Mouse (Mus musculus) hindbrain, embryonic 16.5 days (tissue): ENCODE measurements around the gene F830045P16Rik. TPM values are rescaled to one million over a fixed set of nuclear protein-coding genes. Genes with fewer than 3 reads are reported as not detected.

Source experiments
- ATAC-seq: fragments of 200-750 bp; cut with Nextera tagmentation; 2 replicates; pipeline ENCODE4 v1.8.0; 2017; ENCODE audit warnings: moderate TSS enrichment, moderate library complexity
- H3K27ac ChIP-seq: fragments of 300-500 bp; sonication (generic); 2 replicates; pipeline ENCODE4 v1.5.1; 2014; ENCODE audit warnings: low read depth, mild to moderate bottlenecking, control low read depth, low read length, moderate library complexity
- H3K27me3 ChIP-seq: fragments of 300-500 bp; sonication (generic); replicated peaks from 2 replicates; pipeline ENCODE4 v1.6.1; 2014; ENCODE audit warnings: low read length; ENCODE audit not compliant: control insufficient read depth, insufficient read depth
- H3K36me3 ChIP-seq: fragments of 300-500 bp; sonication (generic); 2 replicates; pipeline ENCODE4 v1.6.1; 2014; ENCODE audit warnings: mild to moderate bottlenecking, low read length, moderate library complexity, mixed read lengths; ENCODE audit not compliant: control insufficient read depth, insufficient read depth
- H3K4me1 ChIP-seq: fragments of 300-500 bp; sonication (generic); 2 replicates; pipeline ENCODE4 v1.6.1; 2014; ENCODE audit warnings: low read depth, low read length; ENCODE audit not compliant: control insufficient read depth, insufficient read depth
- H3K4me2 ChIP-seq: fragments of 300-500 bp; sonication (generic); 2 replicates; pipeline ENCODE4 v1.6.1; 2014; ENCODE audit warnings: mild to moderate bottlenecking, low read length, control low read depth, moderate library complexity
- H3K4me3 ChIP-seq: fragments of 300-500 bp; sonication (generic); 2 replicates; pipeline ENCODE4 v1.5.1; 2014; ENCODE audit warnings: mild to moderate bottlenecking, low read length, control low read depth, moderate library complexity
- H3K9ac ChIP-seq: fragments of 300-500 bp; sonication (generic); 2 replicates; pipeline ENCODE4 v1.6.1; 2014; ENCODE audit warnings: low read depth, mild to moderate bottlenecking, control low read depth, low read length, moderate library complexity
- H3K9me3 ChIP-seq: fragments of 300-500 bp; sonication (generic); 2 replicates; pipeline ENCODE4 v1.6.1; 2014; ENCODE audit warnings: mild to moderate bottlenecking, low read length, moderate library complexity; ENCODE audit not compliant: control insufficient read depth
- WGBS: fragments of 180-500 bp; shearing (Covaris S2); extraction: QIAGEN DNeasy Blood & Tissue Kit; methylation state at CpG from one replicate; pipeline ENCODE4 v1.1.7; 2014; 5-methylcytosine and 5-hydroxymethylcytosine counted together
- polyA plus RNA-seq: library from polyadenylated mRNA; unstranded; fragments of >200 nt; fragmentation: Nextera tagmentation; extraction: Ambion mirVana; gene quantifications from 2 replicates; pipeline ENCODE4 v1.2.1, GENCODE M21; 2015

F830045P16Rik gene
- polyA plus RNA-seq, 1 experiment from 2014 or later: not detected

GRCm38 (mm10) chr2:129536926-129537325 lies 524 bp upstream of the F830045P16Rik start:
- peaks cover 8% of the 10 kb centered on the region; the same call in 1 of the 2 replicates for H3K4me1 ChIP-seq
- no peaks in the 10 kb centered on the region; the same call in 1 of the 2 replicates for H3K27me3 ChIP-seq
- H3K4me2 ChIP-seq: no peak overlapping the region
- WGBS: 17% methylated on average over 1 of the region's 1 CpGs
- H3K4me3 ChIP-seq: no peak overlapping the region
- no peak for ATAC-seq
- no peaks in the 10 kb centered on the region for H3K9me3 ChIP-seq
- no peaks in the 10 kb centered on the region for H3K36me3 ChIP-seq
- H3K27ac ChIP-seq: no peak overlapping the region
- no peak overlapping the region for H3K9ac ChIP-seq

- no peaks in the 10 kb centered on the region for H3K36me3 ChIP-seq
- H3K4me2 ChIP-seq: no peak overlapping the region
- 41% methylated on average over 5 of the region's 5 CpGs for WGBS
- no peak overlapping the region for H3K9ac ChIP-seq
- H3K9me3 ChIP-seq: no peaks in the 10 kb centered on the region
- peaks cover 7% of the 10 kb centered on the region; the same call in 1 of the 2 replicates for H3K4me1 ChIP-seq
- ATAC-seq: no peak
- H3K4me3 ChIP-seq: no peak overlapping the region
- no peaks in the 10 kb centered on the region; the same call in 1 of the 2 replicates for H3K27me3 ChIP-seq
- no peak overlapping the region for H3K27ac ChIP-seq
Measured at GRCm38 (mm10) chr2:129534886-129535591, 1.4 kb downstream of the F830045P16Rik start.

GRCm38 (mm10) chr2:129531890-129532289 lies 4.5 kb downstream of the F830045P16Rik start:
- no peaks in the 10 kb centered on the region for H3K36me3 ChIP-seq
- no peaks in the 10 kb centered on the region for H3K9me3 ChIP-seq
- no peak overlapping the region for H3K9ac ChIP-seq
- 82% methylated on average over 2 of the region's 2 CpGs for WGBS
- no peaks in the 10 kb centered on the region; the same call in 1 of the 2 replicates for H3K27me3 ChIP-seq
- H3K4me2 ChIP-seq: no peak overlapping the region
- H3K4me3 ChIP-seq: no peak overlapping the region
- peaks cover 6% of the 10 kb centered on the region; the same call in 1 of the 2 replicates for H3K4me1 ChIP-seq
- ATAC-seq: no peak
- no peak overlapping the region for H3K27ac ChIP-seq

GRCm38 (mm10) chr2:129531102-129531501 lies 5.3 kb downstream of the F830045P16Rik start:
- Histone ChIP-seq H3K36me3 (no peaks in the 10 kb centered on the region), H3K27me3 (peaks cover 2% of the 10 kb centered on the region; the same call in 1 of the 2 replicates), H3K4me3 (no peak overlapping the region), H3K4me2 (no peak overlapping the region), H3K9me3 (no peaks in the 10 kb centered on the region), H3K4me1 (peaks cover 4% of the 10 kb centered on the region; the same call in 1 of the 2 replicates), H3K9ac (no peak overlapping the region), H3K27ac (no peak overlapping the region)
- ATAC-seq: no peak

GRCm38 (mm10) chr2:129529297-129530209 lies 6.8 kb downstream of the F830045P16Rik start:
- H3K27me3 ChIP-seq: peaks cover 2% of the 10 kb centered on the region; the same call in 1 of the 2 replicates
- H3K4me2 ChIP-seq: no peak overlapping the region
- peaks cover 4% of the 10 kb centered on the region; the same call in 1 of the 2 replicates for H3K4me1 ChIP-seq
- 18% methylated on average over 14 of the region's 14 CpGs for WGBS
- ATAC-seq: peak; percentile 92
- no peaks in the 10 kb centered on the region for H3K36me3 ChIP-seq
- H3K4me3 ChIP-seq: no peak overlapping the region
- no peak overlapping the region; the same call in 1 of the 2 replicates for H3K27ac ChIP-seq
- no peaks in the 10 kb centered on the region for H3K9me3 ChIP-seq
- H3K9ac ChIP-seq: no peak overlapping the region

GRCm38 (mm10) chr2:129527916-129528315 lies 8.5 kb downstream of the F830045P16Rik start:
- Histone ChIP-seq H3K4me3 (no peak overlapping the region), H3K4me1 (peaks cover 4% of the 10 kb centered on the region; the same call in 1 of the 2 replicates), H3K4me2 (no peak overlapping the region), H3K27ac (no peak overlapping the region), H3K27me3 (peaks cover 2% of the 10 kb centered on the region; the same call in 1 of the 2 replicates), H3K36me3 (no peaks in the 10 kb centered on the region), H3K9me3 (no peaks in the 10 kb centered on the region), H3K9ac (no peak overlapping the region)
- WGBS: 90% methylated on average over 4 of the region's 4 CpGs
- no peak for ATAC-seq

- ATAC-seq: no peak
- Histone ChIP-seq H3K9me3 (no peaks in the 10 kb centered on the region), H3K27me3 (0 out of 2 replicates have a peak, but pooled peaks cover 2% of the 10 kb centered on the region), H3K27ac (no peak overlapping the region), H3K36me3 (no peaks in the 10 kb centered on the region), H3K9ac (no peak overlapping the region), H3K4me3 (no peak overlapping the region), H3K4me2 (no peak overlapping the region), H3K4me1 (peaks cover 4% of the 10 kb centered on the region; the same call in 1 of the 2 replicates)
- WGBS: 85% methylated on average over 4 of the region's 4 CpGs
Measured at GRCm38 (mm10) chr2:129526322-129526721, 10.1 kb downstream of the F830045P16Rik start.

GRCm38 (mm10) chr2:129525644-129526043 lies 10.8 kb downstream of the F830045P16Rik start:
- no peak for ATAC-seq
- no peak overlapping the region for H3K4me3 ChIP-seq
- H3K4me1 ChIP-seq: peaks cover 4% of the 10 kb centered on the region; the same call in 1 of the 2 replicates
- no peak overlapping the region for H3K9ac ChIP-seq
- no peak overlapping the region for H3K27ac ChIP-seq
- no peaks in the 10 kb centered on the region for H3K36me3 ChIP-seq
- no peak overlapping the region for H3K4me2 ChIP-seq
- no peaks in the 10 kb centered on the region for H3K9me3 ChIP-seq
- H3K27me3 ChIP-seq: 0 out of 2 replicates have a peak, but pooled peaks cover 2% of the 10 kb centered on the region

- Histone ChIP-seq H3K36me3 (no peaks in the 10 kb centered on the region), H3K27me3 (no peaks in the 10 kb centered on the region), H3K9me3 (no peaks in the 10 kb centered on the region), H3K27ac (no peak overlapping the region), H3K4me1 (no peaks in the 10 kb centered on the region; the same call in 1 of the 2 replicates), H3K4me3 (no peak overlapping the region), H3K9ac (no peak overlapping the region), H3K4me2 (no peak overlapping the region)
- WGBS: 68% methylated on average over 3 of the region's 3 CpGs
- no peak for ATAC-seq
Measured at GRCm38 (mm10) chr2:129518526-129518925, 17.9 kb downstream of the F830045P16Rik start.
